Mouse (Mus musculus) heart, adult 2 months (tissue): ENCODE results near the gene Snrnp25.

Source experiments
- CTCF ChIP-seq: fragments of 200-600 bp; IDR thresholded peaks from 2 replicates; pipeline ENCODE4 v1.8.1; 2022; ENCODE audit warnings: antibody characterized with exemption, mild to moderate bottlenecking, moderate library complexity
- EP300 ChIP-seq: fragments of 200-500 bp; IDR thresholded peaks from 2 replicates; pipeline ENCODE4 v1.6.1; 2011; ENCODE audit warnings: low read depth, low read length, control low read depth; ENCODE audit not compliant: insufficient read depth

DNA sequence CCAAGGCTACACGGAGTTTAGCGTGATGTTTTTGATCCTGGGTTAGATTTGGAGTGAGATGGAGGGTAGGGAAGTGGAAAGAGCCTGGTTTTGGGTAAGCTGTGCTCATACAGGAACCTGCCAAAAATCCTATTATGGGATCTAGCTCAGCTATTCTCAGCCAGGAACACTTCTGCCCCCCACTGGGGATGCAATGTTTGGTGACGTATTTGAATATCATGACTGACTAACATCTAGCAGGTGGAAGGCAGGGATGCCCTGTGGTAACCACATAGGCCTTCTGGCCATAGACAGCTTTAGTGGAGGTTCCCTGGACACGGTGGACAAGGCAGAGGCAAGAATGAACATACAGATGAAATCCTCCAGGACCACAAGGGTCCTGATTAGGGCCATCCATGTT lies 25.0 kb downstream of the Snrnp25 start:
- no peak for TF ChIP-seq EP300
- peak; percentile 49 for TF ChIP-seq CTCF
